Mouse (Mus musculus): ENCODE data around the gene Ptcd2. TPM values are rescaled to one million over a fixed set of nuclear protein-coding genes. Genes with fewer than 3 reads are reported as not detected.

Ptcd2 gene
- polyA plus RNA-seq, 1 experiment from 2014 or later: 54.1 TPM

DNA sequence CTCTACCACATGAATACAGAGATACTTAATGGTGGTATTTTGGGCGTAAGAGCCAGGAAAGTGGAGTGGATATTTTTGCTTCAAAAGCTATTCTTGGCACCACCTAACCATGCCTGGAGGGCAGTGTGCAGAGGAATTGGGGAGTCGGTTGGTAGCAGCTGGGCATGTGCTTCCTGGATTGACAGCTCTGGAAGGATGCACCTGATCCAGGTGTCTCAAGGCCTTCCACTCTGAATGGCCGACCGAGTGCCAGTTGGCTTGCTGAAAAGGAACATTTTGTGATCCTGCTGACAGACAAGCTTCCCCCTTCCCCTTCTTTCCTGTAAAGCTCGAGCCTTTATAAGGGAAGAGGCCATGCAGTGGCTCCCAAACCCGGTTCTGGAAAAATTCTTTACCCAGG lies 61.5 kb downstream of the Ptcd2 start:
- Histone ChIP-seq H3K4me2 (no peak overlapping the region), H3K27me3 (ENCODE audit: control insufficient read depth, insufficient read depth, low read length) (no peaks in the 10 kb centered on the region), H3K36me3 (ENCODE audit: control insufficient read depth, insufficient read depth, low read length) (no peaks in the 10 kb centered on the region), H3K9me3 (ENCODE audit: control insufficient read depth, low read length) (no peaks in the 10 kb centered on the region), H3K27ac (ENCODE audit: low read depth, low read length) (no peak overlapping the region), H3K4me1 (ENCODE audit: control insufficient read depth, insufficient read depth, low read length) (peaks cover 13% of the 10 kb centered on the region), H3K9ac (ENCODE audit: low read length) (no peak overlapping the region), H3K4me3 (ENCODE audit: low read depth, low read length) (no peak overlapping the region)
- no peak for ATAC-seq (ENCODE audit: low FRiP score)
- 89% methylated on average over 6 of the region's 6 CpGs for WGBS
- peak; percentile 41 for DNase-seq (ENCODE audit: low spot score, missing footprints)

DNA sequence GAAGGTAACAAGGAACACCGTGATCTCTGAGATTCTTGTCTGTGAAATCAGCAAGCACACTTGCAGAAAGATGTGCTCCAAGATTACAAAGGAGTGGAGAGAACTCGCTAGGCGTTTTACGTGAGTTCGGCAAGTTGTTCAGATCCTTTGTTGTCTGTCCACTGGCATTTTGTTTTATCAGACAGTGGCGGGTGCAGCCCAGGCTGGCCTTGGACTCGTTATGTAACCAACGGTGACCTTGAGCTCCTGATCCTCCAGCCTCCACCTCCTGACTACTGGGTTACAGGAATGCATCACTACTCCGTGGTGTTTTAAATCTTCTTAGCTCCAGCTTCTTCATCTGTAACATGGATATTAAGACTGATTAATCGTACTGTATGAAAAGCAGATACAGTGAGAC lies 65.2 kb downstream of the Ptcd2 start:
- Histone ChIP-seq H3K4me3 (ENCODE audit: low read depth, low read length) (no peak overlapping the region), H3K27me3 (ENCODE audit: control insufficient read depth, insufficient read depth, low read length) (no peaks in the 10 kb centered on the region), H3K9me3 (ENCODE audit: control insufficient read depth, low read length) (no peaks in the 10 kb centered on the region), H3K27ac (ENCODE audit: low read depth, low read length) (no peak overlapping the region), H3K4me1 (ENCODE audit: control insufficient read depth, insufficient read depth, low read length) (peaks cover 3% of the 10 kb centered on the region; the same call in 1 of the 2 replicates), H3K9ac (ENCODE audit: low read length) (no peak overlapping the region), H3K36me3 (ENCODE audit: control insufficient read depth, insufficient read depth, low read length) (no peaks in the 10 kb centered on the region), H3K4me2 (no peak overlapping the region)
- no peak for DNase-seq (ENCODE audit: low spot score, missing footprints)
- no peak for ATAC-seq (ENCODE audit: low FRiP score)
- WGBS: 80% methylated on average over 10 of the region's 10 CpGs

DNA sequence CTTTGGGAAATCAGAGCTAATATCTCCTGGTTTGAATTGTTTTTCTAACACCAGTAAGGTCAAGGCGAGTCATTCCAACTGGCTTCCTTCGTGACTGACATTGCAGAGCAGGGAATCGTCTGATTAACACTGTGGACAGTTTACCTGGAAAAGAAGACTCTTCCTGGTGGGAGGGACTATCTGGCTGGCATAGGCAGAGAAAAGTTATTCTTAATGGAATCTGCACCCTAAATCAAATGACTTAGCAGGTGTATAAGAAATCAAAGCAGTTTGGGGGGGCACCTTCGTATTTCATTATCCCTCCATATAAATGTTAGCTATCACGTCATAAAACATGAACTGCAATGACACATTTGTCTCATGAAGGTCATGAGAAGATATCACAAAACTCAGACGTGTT lies 66.0 kb downstream of the Ptcd2 start:
- Histone ChIP-seq H3K27me3 (ENCODE audit: control insufficient read depth, insufficient read depth, low read length) (no peaks in the 10 kb centered on the region), H3K27ac (ENCODE audit: low read depth, low read length) (no peak overlapping the region), H3K4me3 (ENCODE audit: low read depth, low read length) (no peak overlapping the region), H3K9ac (ENCODE audit: low read length) (no peak overlapping the region), H3K9me3 (ENCODE audit: control insufficient read depth, low read length) (no peaks in the 10 kb centered on the region), H3K4me2 (no peak overlapping the region), H3K36me3 (ENCODE audit: control insufficient read depth, insufficient read depth, low read length) (no peaks in the 10 kb centered on the region), H3K4me1 (ENCODE audit: control insufficient read depth, insufficient read depth, low read length) (no peaks in the 10 kb centered on the region)
- DNase-seq (ENCODE audit: low spot score, missing footprints) (no peak), ATAC-seq (ENCODE audit: low FRiP score) (no peak)
- 81% methylated on average over 6 of the region's 6 CpGs for WGBS

GRCm38 (mm10) chr13:99277521-99277920 lies 67.0 kb downstream of the Ptcd2 start:
- no peak overlapping the region for H3K4me3 ChIP-seq (ENCODE audit: low read depth, low read length)
- no peaks in the 10 kb centered on the region for H3K4me1 ChIP-seq (ENCODE audit: control insufficient read depth, insufficient read depth, low read length)
- H3K36me3 ChIP-seq (ENCODE audit: control insufficient read depth, insufficient read depth, low read length): no peaks in the 10 kb centered on the region
- H3K4me2 ChIP-seq: no peak overlapping the region
- no peaks in the 10 kb centered on the region for H3K27me3 ChIP-seq (ENCODE audit: control insufficient read depth, insufficient read depth, low read length)
- no peak overlapping the region for H3K27ac ChIP-seq (ENCODE audit: low read depth, low read length)
- WGBS: 97% methylated on average over 3 of the region's 3 CpGs
- no peak overlapping the region for H3K9ac ChIP-seq (ENCODE audit: low read length)
- ATAC-seq (ENCODE audit: low FRiP score) (no peak), DNase-seq (ENCODE audit: low spot score, missing footprints) (peak; percentile 76)
- H3K9me3 ChIP-seq (ENCODE audit: control insufficient read depth, low read length): no peaks in the 10 kb centered on the region

DNA sequence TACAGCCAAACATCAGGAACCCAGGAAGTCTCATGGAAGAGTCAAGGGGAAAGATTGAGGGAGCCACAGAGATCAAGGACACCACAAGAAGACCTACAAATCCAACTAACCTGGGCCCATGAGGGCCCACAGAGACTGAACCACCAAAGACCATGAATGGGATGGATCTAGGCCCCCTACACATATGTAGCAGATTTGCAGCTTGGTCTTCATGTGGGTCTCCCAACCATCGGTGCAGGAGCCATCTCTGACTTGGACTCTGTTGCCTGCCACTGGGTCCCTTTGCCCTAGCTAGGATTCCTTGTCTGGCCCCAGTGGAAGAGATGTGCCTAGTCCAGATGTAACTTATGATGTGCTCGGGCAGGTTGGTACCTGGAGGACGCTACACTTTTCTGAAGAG lies 72.5 kb downstream of the Ptcd2 start:
- Histone ChIP-seq H3K4me1 (ENCODE audit: control insufficient read depth, insufficient read depth, low read length) (no peaks in the 10 kb centered on the region), H3K36me3 (ENCODE audit: control insufficient read depth, insufficient read depth, low read length) (no peaks in the 10 kb centered on the region), H3K4me3 (ENCODE audit: low read depth, low read length) (no peak overlapping the region), H3K9me3 (ENCODE audit: control insufficient read depth, low read length) (no peaks in the 10 kb centered on the region), H3K27me3 (ENCODE audit: control insufficient read depth, insufficient read depth, low read length) (no peaks in the 10 kb centered on the region), H3K4me2 (no peak overlapping the region), H3K9ac (ENCODE audit: low read length) (no peak overlapping the region), H3K27ac (ENCODE audit: low read depth, low read length) (no peak overlapping the region)
- WGBS: 91% methylated on average over 3 of the region's 3 CpGs
- DNase-seq (ENCODE audit: low spot score, missing footprints) (no peak), ATAC-seq (ENCODE audit: low FRiP score) (no peak)

Other genes starting within 250 kb of the Ptcd2 start
- 0.75 and 0.87 TPM in 2 replicates for gene Zfp366, start 159.9 kb downstream of the Ptcd2 start, polyA plus RNA-seq (2014; fragmentation: Nextera tagmentation; extraction: Ambion mirVana)
- gene Mrps27, start 81 bp upstream of the Ptcd2 start, polyA plus RNA-seq (2014; fragmentation: Nextera tagmentation; extraction: Ambion mirVana): 60.1 and 64.1 TPM in 2 replicates
- 911 and 979 TPM in 2 replicates for gene Map1b, start 171.8 kb upstream of the Ptcd2 start, polyA plus RNA-seq (2014; fragmentation: Nextera tagmentation; extraction: Ambion mirVana)

All from midbrain, embryonic 11.5 days (tissue).